Mouse (Mus musculus) MEL (cell line): ENCODE measurements around the gene Babam2. TPM values are rescaled to one million over a fixed set of nuclear protein-coding genes. Genes with fewer than 3 reads are reported as not detected.

Source experiments
- DNase-seq: peaks from one replicate; pipeline ENCODE4 v3.0.0; 2011; ENCODE audit warnings: low read depth, low spot score
- H3K27ac ChIP-seq: 2 replicates; pipeline ENCODE4 v1.5.1; 2012; ENCODE audit warnings: low read depth, mild to moderate bottlenecking, control low read depth, low read length, moderate library complexity; ENCODE audit not compliant: control insufficient read depth
- H3K27me3 ChIP-seq, 2 experiments: fragments of 150-350 bp in 1 of 2; sonication (generic) in 1 of 2; 2 replicates each; pipeline ENCODE4 v1.6.1; 2012; ENCODE audit warnings: low read length in 2 of 2, mild to moderate bottlenecking in 2 of 2, improper control_type of control experiment in 1 of 2, moderate library complexity in 1 of 2; ENCODE audit not compliant: insufficient read depth in 2 of 2, control insufficient read depth in 1 of 2
- H3K36me3 ChIP-seq, 2 experiments: 2 replicates each; pipeline ENCODE4 v1.6.1; 2012 to 2014; ENCODE audit warnings: low read length in 2 of 2, improper control_type of control experiment in 1 of 2, inconsistent platforms in 1 of 2, mild to moderate bottlenecking in 1 of 2; ENCODE audit not compliant: insufficient read depth in 2 of 2, control insufficient read depth in 1 of 2
- H3K4me1 ChIP-seq, 2 experiments: fragments of 150-350 bp in 1 of 2; sonication (generic) in 1 of 2; 2 replicates each; pipeline ENCODE4 v1.6.1; 2012; ENCODE audit warnings: low read length in 2 of 2, improper control_type of control experiment in 1 of 2, mild to moderate bottlenecking in 1 of 2; ENCODE audit not compliant: insufficient read depth in 2 of 2, control insufficient read depth in 1 of 2
- H3K4me3 ChIP-seq, 2 experiments: fragments of 150-350 bp in 1 of 2; sonication (generic) in 1 of 2; 2 replicates each; pipeline ENCODE4 v1.5.1; 2012; ENCODE audit warnings: low read depth in 2 of 2, low read length in 2 of 2, mild to moderate bottlenecking in 2 of 2, moderate library complexity in 2 of 2, control low read depth in 1 of 2, improper control_type of control experiment in 1 of 2; ENCODE audit not compliant: control insufficient read depth in 1 of 2, insufficient read depth in 1 of 2
- H3K79me2 ChIP-seq: 2 replicates; pipeline ENCODE4 v1.6.1; 2012; ENCODE audit warnings: mild to moderate bottlenecking, low read length, moderate library complexity; ENCODE audit not compliant: control insufficient read depth, poor library complexity, insufficient read depth
- H3K9ac ChIP-seq: 2 replicates; pipeline ENCODE4 v1.6.1; 2012; ENCODE audit warnings: low read depth, mild to moderate bottlenecking, control low read depth, low read length, moderate library complexity; ENCODE audit not compliant: control insufficient read depth, poor library complexity, severe bottlenecking
- H3K9me3 ChIP-seq: fragments of 150-350 bp; sonication (generic); replicated peaks from 2 replicates; pipeline ENCODE4 v1.6.1; 2012; ENCODE audit warnings: mild to moderate bottlenecking, low read length, improper control_type of control experiment, moderate library complexity; ENCODE audit not compliant: insufficient read depth
- BHLHE40 ChIP-seq: IDR thresholded peaks from 2 replicates; pipeline ENCODE4 v1.6.1; 2012; ENCODE audit warnings: low read depth, mild to moderate bottlenecking, inconsistent platforms, low read length, improper control_type of control experiment, borderline replicate concordance
- CHD1 ChIP-seq: IDR thresholded peaks from 2 replicates; pipeline ENCODE4 v1.6.1; 2012; ENCODE audit warnings: low read depth, mild to moderate bottlenecking, inconsistent platforms, low read length, improper control_type of control experiment
- CHD2 ChIP-seq: IDR thresholded peaks from 2 replicates; pipeline ENCODE4 v1.6.1; 2011; ENCODE audit warnings: low read length, improper control_type of control experiment
- CTCF ChIP-seq, 3 experiments: IDR thresholded peaks in 2 of 3; conservative IDR thresholded peaks in 1 of 3; 2 replicates each; pipeline ENCODE4 v1.5.1; 2011 to 2012; ENCODE audit warnings: low read length in 3 of 3, low read depth in 2 of 3, mild to moderate bottlenecking in 2 of 3, improper control_type of control experiment in 1 of 3, inconsistent platforms in 1 of 3, mixed read lengths in 1 of 3, moderate library complexity in 1 of 3; ENCODE audit not compliant: control insufficient read depth in 1 of 3, insufficient read depth in 1 of 3, poor library complexity in 1 of 3, severe bottlenecking in 1 of 3
- EP300 ChIP-seq, 2 experiments: IDR thresholded peaks; 2 replicates each; pipeline ENCODE4 v1.6.1; 2011; ENCODE audit warnings: improper control_type of control experiment in 2 of 2, low read length in 2 of 2, low read depth in 1 of 2, mild to moderate bottlenecking in 1 of 2
- ETS1 ChIP-seq: IDR thresholded peaks from 2 replicates; pipeline ENCODE4 v1.6.1; 2012; ENCODE audit warnings: low read depth, mild to moderate bottlenecking, inconsistent platforms, low read length, improper control_type of control experiment, moderate library complexity
- GABPA ChIP-seq: IDR thresholded peaks from 2 replicates; pipeline ENCODE4 v1.6.1; 2012; ENCODE audit warnings: low read depth, mild to moderate bottlenecking, inconsistent platforms, low read length, improper control_type of control experiment, moderate library complexity
- JUND ChIP-seq: IDR thresholded peaks from 2 replicates; pipeline ENCODE4 v1.6.1; 2011; ENCODE audit warnings: low read depth, mild to moderate bottlenecking, improper control_type of control experiment, low read length
- MXI1 ChIP-seq: IDR thresholded peaks from 2 replicates; pipeline ENCODE4 v1.6.1; 2011; ENCODE audit warnings: mild to moderate bottlenecking, low read depth, low read length, improper control_type of control experiment
- MYB ChIP-seq: IDR thresholded peaks from 2 replicates; pipeline ENCODE4 v1.6.1; 2011; ENCODE audit warnings: mild to moderate bottlenecking, low read depth, low read length, improper control_type of control experiment
- MYC ChIP-seq: IDR thresholded peaks from 2 replicates; pipeline ENCODE4 v1.6.1; 2011; ENCODE audit warnings: low read depth, mild to moderate bottlenecking, low read length, improper control_type of control experiment, moderate library complexity
- NRF1 ChIP-seq: IDR thresholded peaks from 2 replicates; pipeline ENCODE4 v1.6.1; 2014; ENCODE audit warnings: low read depth, mild to moderate bottlenecking, inconsistent platforms, low read length, improper control_type of control experiment, moderate library complexity; ENCODE audit not compliant: poor library complexity, insufficient read depth, severe bottlenecking
- POLR2A ChIP-seq, 2 experiments: IDR thresholded peaks; 2 replicates each; pipeline ENCODE4 v1.6.1; 2011 to 2012; ENCODE audit warnings: low read length in 2 of 2, mild to moderate bottlenecking in 2 of 2, control low read depth in 1 of 2, improper control_type of control experiment in 1 of 2, low read depth in 1 of 2, moderate library complexity in 1 of 2; ENCODE audit not compliant: control insufficient read depth in 1 of 2, insufficient read depth in 1 of 2, poor library complexity in 1 of 2
- POLR2AphosphoS2 ChIP-seq: IDR thresholded peaks from 2 replicates; pipeline ENCODE4 v1.6.1; 2011; ENCODE audit warnings: low read length, improper control_type of control experiment
- RAD21 ChIP-seq: IDR thresholded peaks from 2 replicates; pipeline ENCODE4 v1.6.1; 2011; ENCODE audit warnings: mild to moderate bottlenecking, low read depth, low read length, improper control_type of control experiment
- RCOR1 ChIP-seq: IDR thresholded peaks from 2 replicates; pipeline ENCODE4 v1.6.1; 2012; ENCODE audit warnings: low read depth, mild to moderate bottlenecking, inconsistent platforms, low read length, improper control_type of control experiment
- SIN3A ChIP-seq: IDR thresholded peaks from 2 replicates; pipeline ENCODE4 v1.6.1; 2012; ENCODE audit warnings: low read length, improper control_type of control experiment, inconsistent platforms
- SMC3 ChIP-seq: IDR thresholded peaks from 2 replicates; pipeline ENCODE4 v1.6.1; 2011; ENCODE audit warnings: low read depth, low read length, improper control_type of control experiment
- TAL1 ChIP-seq: IDR thresholded peaks from 2 replicates; pipeline ENCODE4 v1.6.1; 2012; ENCODE audit warnings: mild to moderate bottlenecking, inconsistent platforms, low read length, moderate library complexity, mixed read lengths
- TBP ChIP-seq: IDR thresholded peaks from 2 replicates; pipeline ENCODE4 v1.8.0; 2011; ENCODE audit warnings: low read depth, low read length, improper control_type of control experiment
- TCF12 ChIP-seq: IDR thresholded peaks from 2 replicates; pipeline ENCODE4 v1.6.1; 2014; ENCODE audit warnings: low read depth, mild to moderate bottlenecking, inconsistent platforms, low read length, improper control_type of control experiment, moderate library complexity
- UBTF ChIP-seq: IDR thresholded peaks from 2 replicates; pipeline ENCODE4 v1.6.1; 2012; ENCODE audit warnings: low read depth, mild to moderate bottlenecking, inconsistent platforms, low read length, improper control_type of control experiment, moderate library complexity, borderline replicate concordance; ENCODE audit not compliant: insufficient read depth
- USF1 ChIP-seq: IDR thresholded peaks from 2 replicates; pipeline ENCODE4 v1.6.1; 2014; ENCODE audit warnings: low read depth, mild to moderate bottlenecking, inconsistent platforms, low read length, improper control_type of control experiment, moderate library complexity
- USF2 ChIP-seq, 2 experiments: IDR thresholded peaks; 2 replicates each; pipeline ENCODE4 v1.6.1; 2011 to 2012; ENCODE audit warnings: improper control_type of control experiment in 2 of 2, low read length in 2 of 2, borderline replicate concordance in 1 of 2, inconsistent platforms in 1 of 2, low read depth in 1 of 2, mild to moderate bottlenecking in 1 of 2; ENCODE audit not compliant: insufficient read depth in 1 of 2
- ZC3H11A ChIP-seq: IDR thresholded peaks from 2 replicates; pipeline ENCODE4 v1.6.1; 2012; ENCODE audit warnings: low read depth, mild to moderate bottlenecking, inconsistent platforms, low read length, improper control_type of control experiment
- ZMIZ1 ChIP-seq: IDR thresholded peaks from 2 replicates; pipeline ENCODE4 v1.6.1; 2012; ENCODE audit warnings: low read depth, mild to moderate bottlenecking, inconsistent platforms, low read length, improper control_type of control experiment, moderate library complexity
- ZNF384 ChIP-seq: IDR thresholded peaks from 2 replicates; pipeline ENCODE4 v1.6.1; 2012; ENCODE audit warnings: low read depth, mild to moderate bottlenecking, inconsistent platforms, low read length, improper control_type of control experiment
- polyA plus RNA-seq, 2 experiments: library from polyadenylated mRNA; stranded (reverse) in 1 of 2; unstranded in 1 of 2; fragments of >175 nt in 1 of 2; fragments of >200 nt in 1 of 2; gene quantifications; 2 replicates each; pipeline versions ENCODE4 v1.2.1 to v1.2.4; 2012; ENCODE audit warnings: low replicate concordance in 2 of 2, low read depth in 1 of 2; ENCODE audit not compliant: insufficient read length in 2 of 2, insufficient read depth in 1 of 2, missing spikeins in 1 of 2
- total RNA-seq: library from RNA; depleted of rRNA; stranded (reverse); fragments of 300-350 nt; gene quantifications from 2 replicates; pipeline ENCODE4 v1.2.3, GENCODE M21; 2012

Gene Babam2
- total and polyA plus RNA-seq, 3 experiments = 43.3 to 86.6 TPM; not detected in 1

DNA sequence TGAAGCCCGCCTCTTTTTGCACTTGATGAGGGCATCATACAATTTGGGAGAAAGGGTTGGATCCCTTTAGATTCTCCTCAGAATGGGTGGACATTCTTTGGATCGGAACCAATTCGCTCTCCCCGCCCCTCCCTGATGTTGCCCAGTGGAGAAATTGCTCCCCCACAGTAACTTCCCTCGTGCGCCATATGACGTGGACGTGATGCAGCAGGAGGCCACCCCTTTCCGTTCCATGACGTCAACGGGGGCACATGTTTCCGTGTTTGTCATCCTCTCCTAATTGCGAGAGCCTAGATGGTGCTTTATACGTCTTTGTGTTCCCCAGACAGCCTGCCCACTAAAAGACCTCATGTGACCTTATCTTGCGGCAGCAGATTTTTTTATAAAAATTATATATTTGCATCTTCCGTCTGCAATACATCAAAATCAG, 828 bp downstream of the Babam2 start (continued):
- TF ChIP-seq ETS1 = peak; percentile 99
- TF ChIP-seq TBP = peak; percentile 54; the same call in 1 of the 2 replicates
- no peak for TF ChIP-seq ZMIZ1
- peak; percentile 62; the same call in 1 of the 2 replicates for TF ChIP-seq POLR2AphosphoS2
- TF ChIP-seq MXI1 = peak; percentile 94
- TF ChIP-seq TAL1 = peak; percentile 61
- no peak; the same call in none of the 2 replicates for TF ChIP-seq RAD21
- TF ChIP-seq CHD1 = no peak
- peak; percentile 89 for TF ChIP-seq USF1
- no peak for TF ChIP-seq ZC3H11A
- peak; percentile 5 to 67; a peak in 2 of 4 replicates for TF ChIP-seq EP300 (IDR thresholded peaks at IDR 0.05; ENCODE audit: low read depth in 1 of 2, low read length in 2 of 2)
- TF ChIP-seq CHD2 = peak; percentile 36; the same call in 1 of the 2 replicates
- peak; percentile 14 to 77; a peak in 2 of 4 replicates for TF ChIP-seq POLR2A (IDR thresholded peaks at IDR 0.05; ENCODE audit: control insufficient read depth in 1 of 2, insufficient read depth in 1 of 2, low read depth in 1 of 2, low read length in 2 of 2, poor library complexity in 1 of 2)
- no peak; the same call in 1 of the 2 replicates for TF ChIP-seq MYB
- 0 out of 4 replicates have a peak, but pooled peaks of 1 of the 2 experiments have one; percentile 39 for TF ChIP-seq USF2 (IDR thresholded peaks at IDR 0.05; ENCODE audit: borderline replicate concordance in 1 of 2, insufficient read depth in 1 of 2, low read depth in 1 of 2, low read length in 2 of 2)
- no peak for TF ChIP-seq UBTF
- TF ChIP-seq SMC3 = peak; percentile 12
- TF ChIP-seq RCOR1 = peak; percentile 47; the same call in 1 of the 2 replicates
- TF ChIP-seq MYC = peak; percentile 98
- TF ChIP-seq TCF12 = peak; percentile 61; the same call in 1 of the 2 replicates
- TF ChIP-seq SIN3A = peak; percentile 95
- TF ChIP-seq GABPA = peak; percentile 96; the same call in 1 of the 2 replicates
- TF ChIP-seq, all 39 proteins: peak for 26

DNA sequence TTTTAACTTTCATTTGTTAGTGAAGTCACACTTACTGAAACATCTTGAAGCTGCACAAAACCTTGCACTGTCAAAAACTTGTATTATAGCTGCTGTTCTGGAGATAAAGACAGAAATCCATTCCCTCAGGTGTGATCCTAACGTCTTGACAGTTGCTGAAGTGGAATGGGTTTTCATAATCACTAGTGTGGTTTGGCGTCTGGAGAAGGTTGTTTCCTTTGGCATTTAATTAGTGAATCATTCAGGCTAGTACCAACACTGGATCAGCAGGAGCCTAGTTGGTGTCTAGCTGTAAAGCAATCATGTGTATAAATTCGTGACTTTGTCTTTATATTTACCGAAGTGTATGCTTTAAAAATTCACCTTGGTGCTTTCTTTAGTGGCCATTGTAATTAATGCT, 1.4 kb downstream of the Babam2 start:
- Histone ChIP-seq H3K27ac (peak overlapping the region; percentile 96), H3K9ac (peak overlapping the region; percentile 57), H3K36me3 (peaks cover 0 to 15% of the 10 kb centered on the region in 2 experiments; a peak in 2 of 4 replicates), H3K4me3 (peak overlapping the region; percentile 20 to 78), H3K9me3 (no peaks in the 10 kb centered on the region), H3K4me1 (peaks cover 2 to 5% of the 10 kb centered on the region in 2 experiments; a peak in 2 of 4 replicates), H3K79me2 (peaks cover 19% of the 10 kb centered on the region), H3K27me3 (no peaks in the 10 kb centered on the region)
- DNase-seq = peak; percentile 48
- TF ChIP-seq NRF1 = no peak
- no peak for TF ChIP-seq CTCF (IDR thresholded peaks at IDR 0.05 in 2 of 3, conservative IDR thresholded peaks at IDR 0.05 in 1 of 3; ENCODE audit: control insufficient read depth in 1 of 3, insufficient read depth in 1 of 3, low read depth in 2 of 3, low read length in 3 of 3, poor library complexity in 1 of 3, severe bottlenecking in 1 of 3)
- TF ChIP-seq BHLHE40 = no peak
- TF ChIP-seq USF1 = no peak
- no peak for TF ChIP-seq SMC3
- TF ChIP-seq RCOR1 = no peak
- TF ChIP-seq TCF12 = no peak
- TF ChIP-seq ZNF384 = no peak
- TF ChIP-seq TBP = no peak
- TF ChIP-seq JUND = no peak
- no peak for TF ChIP-seq CHD1
- TF ChIP-seq ZMIZ1 = no peak
- TF ChIP-seq MXI1 = no peak
- TF ChIP-seq MYB = no peak
